Mouse (Mus musculus) adipocyte (in vitro differentiated cells): ENCODE measurements around the gene Vmn1r19.
"Not testable (repeated sequence)": the region's sequence is repeated elsewhere in the genome, so short reads cannot be mapped to it uniquely, and the experiment has no call there.

Experiments
- DNase-seq: peaks from one replicate; pipeline ENCODE4 v3.0.0-alpha.2; 2016; ENCODE audit warnings: low spot score

The Vmn1r19 gene

DNA sequence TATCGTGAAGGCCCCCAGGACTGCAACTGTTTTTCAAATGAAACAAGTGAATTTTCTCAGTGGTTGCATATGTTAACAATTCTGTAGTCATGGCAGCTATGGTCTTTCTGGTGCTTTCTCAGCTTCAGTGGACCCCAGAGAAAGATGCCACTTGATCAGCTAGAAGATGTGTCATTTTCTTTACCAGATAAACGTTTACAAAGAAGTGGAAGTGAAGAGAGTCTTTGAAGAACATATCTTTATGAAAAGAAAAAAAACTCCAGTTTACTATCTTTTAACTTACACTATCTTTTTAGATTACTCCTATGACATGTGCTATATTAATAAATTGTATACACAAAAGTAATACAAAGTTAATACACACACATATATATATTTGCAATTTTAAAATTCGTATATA lies at the start of gene Vmn1r19:
Gene Vmn1r19 (plus strand): TSS at position 301 of the 400 bp plus-strand sequence.
- not testable (repeated sequence) for DNase-seq

- no peak for DNase-seq
These were observed 46.7 kb upstream of the Vmn1r19 start for GRCm38 (mm10) chr6:57356864-57357263.

DNA sequence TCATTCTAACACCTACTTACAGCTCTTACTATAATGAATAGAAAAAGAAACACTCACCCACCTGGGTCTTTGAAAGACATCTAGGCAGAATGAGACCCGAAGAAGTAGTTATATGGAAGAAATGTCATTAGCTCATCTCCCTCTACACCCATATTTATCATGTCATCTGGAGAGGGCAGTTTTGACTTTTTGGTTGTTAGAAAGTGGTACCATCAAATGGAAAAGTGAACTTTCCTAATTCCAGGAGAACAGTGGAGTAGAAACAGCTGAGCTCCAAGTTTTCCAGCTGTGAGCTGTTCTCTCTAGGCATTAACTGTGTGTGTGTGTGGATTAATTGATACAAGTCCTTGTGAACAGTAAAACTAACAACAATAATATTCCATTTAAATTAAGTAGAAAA lies 40.0 kb upstream of the Vmn1r19 start, which contains the start of gene Vmn1r17:
Gene Vmn1r17 (minus strand): TSS at position 101 of the 400 bp plus-strand sequence.
- no peak for DNase-seq

DNA sequence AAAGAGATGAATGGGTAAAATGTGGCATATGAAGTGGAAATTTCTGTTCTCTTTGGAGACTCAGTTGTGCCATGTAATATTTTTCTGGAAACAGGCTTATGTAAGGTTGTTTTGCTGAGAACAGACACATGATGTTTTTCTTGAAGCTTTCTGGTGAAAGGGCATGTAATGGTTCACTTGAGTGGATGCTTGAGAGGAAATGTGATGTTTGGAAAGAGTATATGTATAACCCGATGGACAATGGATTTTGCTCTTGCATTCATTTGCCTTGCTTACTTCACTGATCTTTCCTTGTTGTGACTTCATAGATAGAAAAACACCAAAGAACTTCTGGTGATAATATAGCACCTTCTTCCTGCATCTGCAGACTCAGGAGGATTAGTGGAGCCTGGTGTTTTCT lies 37.7 kb upstream of the Vmn1r19 start:
- DNase-seq, result not testable (repeated sequence)

GRCm38 (mm10) chr6:57367496-57367895 lies 36.1 kb upstream of the Vmn1r19 start:
- DNase-seq, result no peak

DNA sequence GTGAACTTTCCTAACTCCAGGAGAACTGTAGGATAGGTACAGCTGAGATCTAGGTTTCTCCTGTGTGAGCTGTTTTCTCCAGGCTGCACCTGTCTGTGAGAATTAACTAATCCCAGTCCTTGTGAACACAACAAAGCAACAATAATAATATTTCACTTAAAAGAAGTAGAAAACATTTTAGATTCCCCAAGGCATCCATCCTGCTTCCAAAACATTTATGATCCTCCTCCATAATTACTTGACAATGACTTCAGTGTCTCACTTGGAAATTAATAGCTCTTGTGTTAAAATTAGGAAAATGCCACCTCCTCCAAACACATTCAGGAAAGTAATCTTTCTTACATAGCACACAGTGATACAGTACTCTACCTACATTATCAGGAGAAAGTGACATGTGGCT lies 7.9 kb upstream of the Vmn1r19 start, which contains the start of gene Vmn1r18:
Gene Vmn1r18 (minus strand): TSS at position 101 of the 400 bp plus-strand sequence.
- DNase-seq, result no peak

DNA sequence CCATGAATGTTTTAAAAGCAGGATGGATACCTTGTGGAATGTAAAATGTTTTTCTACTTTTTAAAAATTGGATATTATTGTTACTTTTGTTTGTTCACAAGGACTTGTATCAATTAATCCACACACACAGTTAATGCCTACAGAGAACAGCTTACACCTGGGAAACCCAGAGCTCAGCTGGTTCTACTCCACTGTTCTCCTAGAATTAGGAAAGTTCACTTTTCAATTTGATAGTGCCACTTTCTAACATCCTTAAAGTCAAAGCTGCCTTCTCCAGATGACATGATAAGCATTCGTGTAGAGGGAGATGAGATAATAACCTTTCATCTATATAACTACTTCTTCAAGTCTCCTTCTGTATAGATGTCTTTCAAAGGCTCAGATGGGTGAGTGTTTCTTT lies 25.1 kb downstream of the Vmn1r19 start, which contains the start of gene Vmn1r20:
Gene Vmn1r20 (plus strand): TSS at position 301 of the 400 bp plus-strand sequence.
- no peak for DNase-seq

DNA sequence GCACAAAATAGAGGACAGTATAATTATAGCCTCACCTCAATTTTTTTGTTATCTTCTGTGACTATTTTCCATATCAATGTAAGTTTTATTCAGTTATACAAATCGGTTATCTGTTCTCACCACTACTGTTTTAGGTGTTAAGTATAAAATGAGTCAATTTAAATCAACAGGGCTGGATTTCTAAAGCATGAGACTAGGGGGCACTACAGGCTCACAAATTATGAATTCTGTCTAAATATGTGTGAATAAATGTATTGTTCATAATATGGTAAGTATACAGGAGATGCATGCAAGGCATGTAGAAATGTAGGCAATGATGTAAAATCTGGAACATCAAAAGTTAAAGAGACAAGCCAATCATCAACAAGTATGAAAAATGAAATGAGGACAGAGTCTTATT lies 27.6 kb downstream of the Vmn1r19 start:
- peak; percentile 51 for DNase-seq
